Mouse (Mus musculus) heart, embryonic 11.5 days (tissue): ENCODE data around the gene Oser1. TPM values are rescaled to one million over a fixed set of nuclear protein-coding genes. Genes with fewer than 3 reads are reported as not detected.
A peak's percentile ranks its signal among the peaks of the same experiment; 100 is the strongest.
"Not testable (repeated sequence)": the region's sequence is repeated elsewhere in the genome, so short reads cannot be mapped to it uniquely, and the experiment has no call there.

Experiments
- ATAC-seq: fragments of 200-750 bp; cut with Nextera tagmentation; replicated peaks from 2 replicates; pipeline ENCODE4 v1.8.0; 2017; ENCODE audit warnings: moderate library complexity; ENCODE audit not compliant: insufficient number of reproducible peaks, low FRiP score, low TSS enrichment
- H3K27ac ChIP-seq: fragments of 300-500 bp; sonication (generic); 2 replicates; pipeline ENCODE4 v1.5.1; 2014; ENCODE audit warnings: mild to moderate bottlenecking, low read depth, low read length
- H3K27me3 ChIP-seq: fragments of 300-500 bp; sonication (generic); 2 replicates; pipeline ENCODE4 v1.6.1; 2014; ENCODE audit warnings: mild to moderate bottlenecking, low read length, mixed read lengths; ENCODE audit not compliant: control insufficient read depth, insufficient read depth
- H3K36me3 ChIP-seq: fragments of 300-500 bp; sonication (generic); 2 replicates; pipeline ENCODE4 v1.6.1; 2014; ENCODE audit warnings: mild to moderate bottlenecking, low read length, moderate library complexity, mixed read lengths; ENCODE audit not compliant: control insufficient read depth, insufficient read depth
- H3K4me1 ChIP-seq: fragments of 300-500 bp; sonication (generic); 2 replicates; pipeline ENCODE4 v1.6.1; 2014; ENCODE audit warnings: low read length; ENCODE audit not compliant: control insufficient read depth, insufficient read depth
- H3K4me2 ChIP-seq: fragments of 300-500 bp; sonication (generic); 2 replicates; pipeline ENCODE4 v1.6.1; 2014; ENCODE audit warnings: mild to moderate bottlenecking, moderate library complexity
- H3K4me3 ChIP-seq: fragments of 300-500 bp; sonication (generic); 2 replicates; pipeline ENCODE4 v1.5.1; 2014; ENCODE audit warnings: low read depth, low read length
- H3K9ac ChIP-seq: fragments of 300-500 bp; sonication (generic); 2 replicates; pipeline ENCODE4 v1.6.1; 2014; ENCODE audit warnings: mild to moderate bottlenecking, low read depth, low read length, moderate library complexity
- H3K9me3 ChIP-seq: fragments of 300-500 bp; sonication (generic); replicated peaks from 2 replicates; pipeline ENCODE4 v1.6.1; 2016; ENCODE audit warnings: low read length; ENCODE audit not compliant: control insufficient read depth
- WGBS: fragments of 180-500 bp; shearing (Covaris S2); extraction: QIAGEN DNeasy Blood & Tissue Kit; methylation state at CpG from one replicate; pipeline ENCODE4 v1.1.7; 2014; ENCODE audit not compliant: insufficient replicate concordance; 5-methylcytosine and 5-hydroxymethylcytosine counted together
- polyA plus RNA-seq: library from polyadenylated mRNA; unstranded; fragments of >200 nt; fragmentation: Nextera tagmentation; extraction: Ambion mirVana; gene quantifications from 2 replicates; pipeline ENCODE4 v1.2.1, GENCODE M21; 2014

The Oser1 gene
- polyA plus RNA-seq, 1 experiment from 2014 or later, result 64.1 TPM

DNA sequence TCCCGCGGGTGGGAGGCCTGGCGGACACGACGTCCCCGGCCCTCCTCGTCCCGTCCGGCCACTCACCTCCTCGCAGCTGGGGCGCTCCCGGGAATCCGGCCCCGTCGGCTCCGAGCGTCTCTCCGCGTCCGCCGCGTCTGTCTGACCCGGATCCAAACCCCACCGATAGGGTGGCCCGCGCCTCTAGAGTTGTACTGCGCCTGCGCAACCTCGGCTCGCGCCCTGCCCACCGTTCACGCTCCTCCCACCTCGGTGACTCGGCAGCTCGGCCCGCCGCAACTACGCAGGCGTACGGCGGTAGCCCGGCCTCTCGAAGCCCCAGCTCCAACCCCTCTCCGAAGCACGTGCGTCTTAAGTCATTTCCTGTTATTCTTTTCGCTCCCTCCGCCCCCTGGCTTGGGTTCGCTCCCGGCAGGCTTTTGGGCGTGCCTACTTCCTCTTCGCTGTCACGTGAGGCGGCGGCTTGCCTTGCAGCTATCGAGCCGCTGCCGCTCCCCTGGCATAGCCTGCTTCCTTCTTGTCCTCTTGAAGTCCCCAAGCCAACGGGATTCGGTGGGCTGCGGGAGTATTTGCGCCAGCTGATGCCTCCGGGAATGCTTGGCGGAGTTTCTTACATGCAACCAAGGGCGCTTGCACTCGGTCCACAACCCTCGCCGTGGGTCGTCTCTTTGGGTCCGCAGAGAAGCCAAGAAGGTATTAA is 5.0 kb downstream of the Oser1 start:
- Histone ChIP-seq H3K4me1 (peaks cover 13% of the 10 kb centered on the region), H3K4me3 (peak overlapping the region; percentile 97), H3K9ac (peak overlapping the region; percentile 94), H3K27ac (peak overlapping the region; percentile 89), H3K36me3 (no peaks in the 10 kb centered on the region), H3K4me2 (peak overlapping the region; percentile 79), H3K9me3 (no peaks in the 10 kb centered on the region), H3K27me3 (no peaks in the 10 kb centered on the region)
- ATAC-seq, result peak; percentile 99
- WGBS, result under 1% methylated on average over 63 of the region's 71 CpGs

DNA sequence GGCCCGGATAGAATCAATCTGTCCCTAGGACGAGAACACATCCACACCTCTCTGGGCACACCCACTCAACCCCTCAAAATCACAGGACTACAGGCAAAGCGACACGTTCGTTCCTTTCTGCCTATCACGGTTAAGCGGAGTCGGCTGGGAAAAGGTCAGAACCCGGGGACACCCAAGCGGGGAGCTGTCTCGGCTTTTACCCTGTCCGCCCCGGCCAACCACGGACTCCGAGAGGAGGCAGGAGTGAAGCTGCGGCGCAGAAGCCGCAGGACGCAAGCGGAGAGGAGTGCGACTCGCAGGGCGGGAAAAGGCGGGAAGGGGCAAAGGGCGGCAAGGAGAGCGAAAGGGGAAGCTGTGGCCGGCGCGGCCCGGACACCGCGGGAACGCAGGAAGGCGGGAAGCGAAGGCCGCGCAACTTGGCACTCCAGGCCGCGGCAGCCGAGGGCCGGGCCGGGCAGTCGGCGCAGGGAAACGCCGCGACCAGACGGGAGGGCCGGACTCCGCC is 5.6 kb downstream of the Oser1 start:
- H3K4me2 ChIP-seq, result peak overlapping the region; percentile 79
- no peaks in the 10 kb centered on the region for H3K9me3 ChIP-seq
- peak; percentile 54 for ATAC-seq
- H3K36me3 ChIP-seq, result no peaks in the 10 kb centered on the region
- H3K27ac ChIP-seq, result peak overlapping the region; percentile 89
- 0% methylated on average over 48 of the region's 50 CpGs for WGBS
- H3K4me1 ChIP-seq, result peaks cover 13% of the 10 kb centered on the region
- peak overlapping the region; percentile 94 for H3K9ac ChIP-seq
- no peaks in the 10 kb centered on the region for H3K27me3 ChIP-seq
- peak overlapping the region; percentile 97 for H3K4me3 ChIP-seq

DNA sequence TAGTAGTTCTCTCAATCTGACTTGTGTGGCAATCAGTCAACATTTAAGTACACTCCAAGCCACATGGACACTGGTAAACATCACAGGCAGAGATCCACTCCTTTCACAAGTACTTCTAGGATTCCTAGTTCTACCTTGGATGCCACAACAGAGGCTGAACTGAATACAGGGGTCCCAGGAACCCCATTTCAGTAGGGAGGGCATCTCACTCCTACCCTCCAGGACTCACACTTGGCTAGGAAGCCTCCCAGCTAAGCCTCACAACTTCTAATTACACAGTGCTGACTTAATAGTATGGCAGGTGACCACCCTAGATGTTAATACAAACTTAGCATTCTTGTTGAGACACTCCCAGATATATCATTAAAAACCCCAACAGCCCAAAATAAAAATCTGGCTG is 6.7 kb downstream of the Oser1 start:
- Histone ChIP-seq H3K27me3 (no peaks in the 10 kb centered on the region), H3K9ac (0 out of 2 replicates have a peak overlapping the region, but pooled peaks have one; percentile 7), H3K4me3 (peak overlapping the region; percentile 97), H3K9me3 (no peaks in the 10 kb centered on the region), H3K27ac (no peak overlapping the region), H3K4me2 (peak overlapping the region; percentile 79), H3K4me1 (peaks cover 13% of the 10 kb centered on the region), H3K36me3 (no peaks in the 10 kb centered on the region)
- ATAC-seq, result no peak

DNA sequence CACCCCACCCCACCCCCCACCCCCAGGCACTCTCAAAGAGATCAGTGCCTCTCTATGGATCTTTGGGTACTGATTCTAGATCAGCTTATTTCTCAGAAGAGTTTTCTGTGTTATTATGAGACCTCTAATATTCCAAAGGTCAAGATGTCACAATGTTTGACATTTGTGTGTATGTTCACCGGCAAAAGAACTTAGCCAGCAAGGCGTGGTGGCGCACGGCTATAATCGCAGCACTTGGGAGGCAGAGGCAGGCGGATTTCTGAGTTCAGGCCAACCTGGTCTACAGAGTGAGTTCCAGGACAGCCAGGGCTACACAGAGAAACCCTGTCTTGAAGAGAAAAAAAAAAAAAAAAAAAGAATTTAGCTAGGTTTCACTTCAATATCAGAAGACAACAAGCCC is 7.5 kb downstream of the Oser1 start:
- Histone ChIP-seq H3K4me3 (no peak overlapping the region), H3K27me3 (no peaks in the 10 kb centered on the region), H3K4me2 (no peak overlapping the region), H3K9me3 (no peaks in the 10 kb centered on the region), H3K4me1 (peaks cover 13% of the 10 kb centered on the region), H3K27ac (no peak overlapping the region), H3K36me3 (no peaks in the 10 kb centered on the region), H3K9ac (no peak overlapping the region)
- WGBS, result 90% methylated on average over 6 of the region's 6 CpGs
- no peak for ATAC-seq

DNA sequence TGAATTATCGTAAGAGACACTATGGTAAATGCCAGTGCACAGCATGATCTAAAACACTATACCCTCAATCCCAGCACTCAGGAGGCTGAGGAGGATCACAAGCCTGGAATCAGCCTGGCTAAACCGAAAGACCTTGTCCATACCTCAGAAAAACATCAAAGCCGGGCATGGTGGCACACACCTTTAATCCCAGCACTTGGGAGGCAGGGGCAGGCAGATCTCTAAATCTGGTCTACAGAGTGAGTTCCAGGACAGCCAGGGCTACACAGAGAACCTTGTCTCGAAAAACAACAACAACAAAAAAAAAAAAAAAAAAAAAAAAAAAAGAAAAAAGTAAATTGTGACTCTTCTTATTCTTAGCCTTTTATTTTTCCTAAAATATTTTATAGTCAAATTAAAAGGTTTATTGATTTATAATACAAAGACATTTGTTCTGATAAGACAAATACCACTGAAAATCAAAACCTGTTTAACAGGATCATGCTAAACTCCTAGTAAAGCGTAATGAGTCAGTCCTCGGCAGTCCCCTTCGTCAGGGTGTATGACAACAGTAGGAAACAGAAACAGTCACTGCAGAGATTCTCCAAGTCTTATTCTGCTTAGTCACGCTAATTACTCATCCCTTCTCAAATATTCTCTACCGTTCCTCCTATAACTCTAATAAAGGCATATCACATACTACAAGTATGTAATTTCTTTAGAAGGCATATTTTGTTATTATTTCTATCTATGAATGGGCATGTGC is 11.5 kb downstream of the Oser1 start:
- Histone ChIP-seq H3K9ac (no peak overlapping the region), H3K27ac (no peak overlapping the region)
- WGBS, result 92% methylated on average over 9 of the region's 9 CpGs

DNA sequence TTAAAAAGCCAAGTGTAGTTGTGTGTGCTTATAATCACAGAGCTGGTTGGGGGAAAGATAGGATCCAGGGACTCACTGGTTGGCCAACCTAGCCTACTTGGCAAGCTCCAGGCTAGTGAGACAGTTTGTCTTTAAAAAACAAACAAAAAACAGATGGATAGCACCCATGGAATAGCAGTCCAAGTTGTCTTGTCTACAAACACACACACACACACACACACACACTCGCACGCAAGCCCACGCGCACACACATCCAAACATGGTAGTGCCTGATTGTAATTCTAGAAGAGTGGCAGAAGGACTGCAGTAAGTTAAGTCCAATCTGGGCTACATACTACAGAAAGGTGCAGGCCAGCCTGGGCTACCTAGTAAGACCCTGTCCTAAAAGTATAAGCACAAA is 12.1 kb downstream of the Oser1 start:
- Histone ChIP-seq H3K4me3 (no peak overlapping the region), H3K27me3 (no peaks in the 10 kb centered on the region), H3K4me2 (no peak overlapping the region), H3K4me1 (no peaks in the 10 kb centered on the region), H3K9me3 (no peaks in the 10 kb centered on the region), H3K27ac (no peak overlapping the region), H3K9ac (no peak overlapping the region), H3K36me3 (peaks cover 10% of the 10 kb centered on the region)
- 94% methylated on average over 4 of the region's 4 CpGs for WGBS
- ATAC-seq, result no peak

More for the DNA sequence above, 11.5 kb downstream of the Oser1 start:
- peaks cover 5% of the 10 kb centered on the region for H3K4me1 ChIP-seq
- H3K9me3 ChIP-seq, result no peaks in the 10 kb centered on the region
- no peak for ATAC-seq
- H3K36me3 ChIP-seq, result peaks cover 9% of the 10 kb centered on the region; the same call in 1 of the 2 replicates
- H3K4me2 ChIP-seq, result no peak overlapping the region
- no peaks in the 10 kb centered on the region for H3K27me3 ChIP-seq
- H3K4me3 ChIP-seq, result no peak overlapping the region

DNA sequence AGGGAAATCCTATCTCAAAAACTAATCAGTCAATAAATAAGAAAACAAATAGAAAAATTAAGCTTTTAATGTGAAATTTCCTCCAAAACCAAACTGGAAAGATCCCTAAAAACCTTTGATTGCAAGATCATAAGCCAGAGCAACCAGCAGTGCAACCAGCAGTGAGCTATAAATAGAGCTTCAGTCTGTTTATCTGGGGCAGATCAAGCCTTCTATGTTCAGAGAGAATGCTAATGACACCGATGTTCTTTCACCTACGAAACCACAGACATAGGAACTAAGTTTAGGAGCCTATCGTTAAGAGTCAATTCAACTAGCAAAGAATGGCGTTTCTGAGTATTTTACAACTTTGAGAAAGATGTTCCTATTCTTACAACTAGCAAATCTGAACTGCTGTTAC is 12.7 kb downstream of the Oser1 start:
- no peak overlapping the region for H3K27ac ChIP-seq
- no peaks in the 10 kb centered on the region for H3K27me3 ChIP-seq
- H3K36me3 ChIP-seq, result peaks cover 14% of the 10 kb centered on the region
- no peak overlapping the region for H3K4me3 ChIP-seq
- no peaks in the 10 kb centered on the region for H3K9me3 ChIP-seq
- no peaks in the 10 kb centered on the region for H3K4me1 ChIP-seq
- H3K4me2 ChIP-seq, result no peak overlapping the region
- no peak overlapping the region for H3K9ac ChIP-seq
- no peak for ATAC-seq
- 64% methylated on average over 4 of the region's 4 CpGs for WGBS

DNA sequence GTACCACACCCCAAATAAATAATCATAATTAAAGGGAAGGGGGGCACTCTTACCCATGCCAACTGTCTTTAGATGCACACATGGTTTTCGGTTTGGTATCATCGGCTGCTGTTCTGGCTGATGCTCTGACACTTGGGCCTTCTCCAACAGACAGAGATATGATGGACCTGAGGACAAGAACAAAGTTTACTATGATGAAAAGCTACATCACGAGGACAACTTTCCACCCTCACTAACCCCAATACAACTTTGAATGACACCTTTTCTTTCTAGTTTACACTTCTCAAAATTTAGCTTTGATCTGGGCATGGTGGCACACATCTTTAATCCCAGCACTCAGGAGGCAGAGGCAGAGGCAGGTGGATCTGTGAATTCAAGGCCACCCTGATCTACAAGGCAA is 13.2 kb downstream of the Oser1 start:
- H3K9ac ChIP-seq, H3K27ac ChIP-seq, H3K4me3 ChIP-seq, H3K27me3 ChIP-seq, H3K9me3 ChIP-seq, H3K4me1 ChIP-seq, ATAC-seq, H3K4me2 ChIP-seq: not testable (repeated sequence)
- peaks cover 14% of the 10 kb centered on the region for H3K36me3 ChIP-seq
- 84% methylated on average over 3 of the region's 3 CpGs for WGBS
